Comparison of ENCODE assay signal across 25 mouse cellular contexts in genomic region chr9:89278207-89278606, GRCm38 (mm10).
DNase-seq lines count a peak whose midpoint lies in the region; ATAC-seq lines count a peak whose summit lies in the region.
"Had no signal": no experiment of that assay in that cellular context is flagged by ENCODE, and none has a peak within 500 bp of the region (broad histone marks: within the 10 kb centered on the region; RNA-seq: fewer than 3 reads in every experiment).

No protein-coding gene starts in this region.

- H3K9ac ChIP-seq in forebrain, embryonic 16.5 days (replicated peaks; ENCODE audit: low read depth, low read length), result no peak overlapping the region
- no peak overlapping the region for H3K9ac ChIP-seq in forebrain, embryonic 11.5 days (ENCODE audit: low read length)
- H3K9ac ChIP-seq: embryonic facial prominence, embryonic 13.5 days; hindbrain, embryonic 12.5 days; hindbrain, embryonic 15.5 days had no signal

- WGBS in forebrain, embryonic 16.5 days, result 83% methylated on average over 8 of the region's 8 CpGs
- WGBS in forebrain, embryonic 11.5 days, result 91% methylated on average over 8 of the region's 8 CpGs
- WGBS in heart, embryonic 10.5 days, result 79% methylated on average over 8 of the region's 8 CpGs

- no peaks in the 10 kb centered on the region for H3K27me3 ChIP-seq in forebrain, embryonic 16.5 days (replicated peaks; ENCODE audit: control insufficient read depth, insufficient read depth, low read length)
- H3K27me3 ChIP-seq in forebrain, embryonic 11.5 days (ENCODE audit: control insufficient read depth, insufficient read depth, low read length), result no peaks in the 10 kb centered on the region
- H3K27me3 ChIP-seq in heart, embryonic 10.5 days (ENCODE audit: insufficient read depth, poor library complexity, severe bottlenecking), result no peaks in the 10 kb centered on the region
- H3K27me3 ChIP-seq: embryonic facial prominence, embryonic 13.5 days; hindbrain, embryonic 12.5 days; hindbrain, embryonic 15.5 days had no signal

- DNase-seq in forebrain, embryonic 11.5 days (ENCODE audit: low spot score), result no peak
- peak; percentile 35 for DNase-seq in heart, adult 11 months
- DNase-seq in heart, embryonic 10.5 days (ENCODE audit: low spot score), result no peak
- peak; percentile 8 to 9 for DNase-seq in right cerebral cortex, adult 2 months (ENCODE audit: low spot score in 2 of 2)
- no peak for DNase-seq in right cerebral cortex, adult 18-20 months
- peak; percentile 17 for DNase-seq in telencephalon, adult 2 months (ENCODE audit: low read depth, low spot score)
- DNase-seq in layer of hippocampus, adult 9-10 months (ENCODE audit: low spot score), result no peak
- DNase-seq: adrenal gland, adult 8-10 months; adrenal gland, postnatal 25 days; cerebellum, adult 11 months; cerebellum, adult 2 months; cerebellum, postnatal 10 days; cerebellum, postnatal 36 days; embryo, embryonic 11 days; gastrocnemius, postnatal 25 days; heart, adult 2 months had no signal

- no peaks in the 10 kb centered on the region for H3K36me3 ChIP-seq in forebrain, embryonic 16.5 days (ENCODE audit: control insufficient read depth, insufficient read depth)
- H3K36me3 ChIP-seq in forebrain, embryonic 11.5 days (ENCODE audit: control insufficient read depth, insufficient read depth, low read length), result no peaks in the 10 kb centered on the region
- no peaks in the 10 kb centered on the region for H3K36me3 ChIP-seq in heart, embryonic 10.5 days
- H3K36me3 ChIP-seq: embryonic facial prominence, embryonic 10.5 days; embryonic facial prominence, embryonic 13.5 days; hindbrain, embryonic 12.5 days; hindbrain, embryonic 15.5 days had no signal

- H3K4me2 ChIP-seq in forebrain, embryonic 16.5 days (ENCODE audit: low read length), result no peak overlapping the region
- no peak overlapping the region for H3K4me2 ChIP-seq in forebrain, embryonic 11.5 days (ENCODE audit: low read depth, low read length, severe bottlenecking)
- H3K4me2 ChIP-seq: embryonic facial prominence, embryonic 13.5 days; heart, embryonic 11.5 days; hindbrain, embryonic 12.5 days; hindbrain, embryonic 15.5 days had no signal

- no peaks in the 10 kb centered on the region for H3K4me1 ChIP-seq in forebrain, embryonic 16.5 days (replicated peaks; ENCODE audit: control insufficient read depth, insufficient read depth, low read length)
- H3K4me1 ChIP-seq in forebrain, embryonic 11.5 days (replicated peaks; ENCODE audit: control insufficient read depth, insufficient read depth, low read length), result no peaks in the 10 kb centered on the region
- H3K4me1 ChIP-seq in heart, embryonic 10.5 days, result no peaks in the 10 kb centered on the region; the same call in 1 of the 2 replicates
- H3K4me1 ChIP-seq: embryonic facial prominence, embryonic 10.5 days; embryonic facial prominence, embryonic 13.5 days; hindbrain, embryonic 12.5 days; hindbrain, embryonic 15.5 days had no signal

- no peak overlapping the region for H3K27ac ChIP-seq in forebrain, embryonic 16.5 days (ENCODE audit: low read length)
- no peak overlapping the region for H3K27ac ChIP-seq in forebrain, embryonic 11.5 days (ENCODE audit: low read depth, low read length)
- no peak overlapping the region for H3K27ac ChIP-seq in heart, embryonic 10.5 days
- H3K27ac ChIP-seq: embryonic facial prominence, embryonic 10.5 days; embryonic facial prominence, embryonic 13.5 days; heart, adult 2 months; hindbrain, embryonic 12.5 days; hindbrain, embryonic 15.5 days had no signal

- peak; percentile 61; the same call in 1 of the 2 replicates for ATAC-seq in forebrain, embryonic 16.5 days
- no peak for ATAC-seq in forebrain, embryonic 11.5 days (replicated peaks; ENCODE audit: low FRiP score)
- ATAC-seq: activated CD4-positive, CD25-positive, alpha-beta regulatory T cell, adult 4 months; forebrain, embryonic 14.5 days had no signal

- H3K9me3 ChIP-seq in forebrain, embryonic 16.5 days (ENCODE audit: control insufficient read depth, low read length), result no peaks in the 10 kb centered on the region
- H3K9me3 ChIP-seq in forebrain, embryonic 11.5 days (ENCODE audit: control insufficient read depth, low read length), result no peaks in the 10 kb centered on the region
- no peaks in the 10 kb centered on the region for H3K9me3 ChIP-seq in heart, embryonic 10.5 days
- H3K9me3 ChIP-seq: embryonic facial prominence, embryonic 10.5 days; embryonic facial prominence, embryonic 13.5 days; hindbrain, embryonic 12.5 days; hindbrain, embryonic 15.5 days had no signal

- no peak overlapping the region for H3K4me3 ChIP-seq in forebrain, embryonic 16.5 days (replicated peaks; ENCODE audit: low read length)
- H3K4me3 ChIP-seq in forebrain, embryonic 11.5 days (ENCODE audit: low read depth, low read length), result no peak overlapping the region
- H3K4me3 ChIP-seq in heart, embryonic 10.5 days, result no peak overlapping the region
- H3K4me3 ChIP-seq: embryonic facial prominence, embryonic 10.5 days; embryonic facial prominence, embryonic 13.5 days; erythroblast, embryonic 14.5 days; heart, adult 2 months; hindbrain, embryonic 12.5 days; hindbrain, embryonic 15.5 days had no signal

Comparison
In these comparisons a context has a peak if more than half of its experiments do, and no peak if none do; other contexts are left out.
1. DNase-seq: peak in heart, adult 11 months (single experiment), right cerebral cortex, adult 2 months (2 of 2) and telencephalon, adult 2 months (single experiment); none in forebrain, embryonic 11.5 days (single experiment), heart, embryonic 10.5 days (single experiment), right cerebral cortex, adult 18-20 months (single experiment) and layer of hippocampus, adult 9-10 months (single experiment).